Mouse (Mus musculus) CH12.LX (cell line): Measurements from ENCODE around the gene Rbm33. TPM values are rescaled to one million over a fixed set of nuclear protein-coding genes. Genes with fewer than 3 reads are reported as not detected.

Experiments used
- DNase-seq: peaks from one replicate; pipeline ENCODE4 v3.0.0-alpha.2; 2013; ENCODE audit errors: extremely low read depth
- H3K27ac ChIP-seq: 2 replicates; pipeline ENCODE4 v1.5.1; 2012; ENCODE audit warnings: low read depth, mild to moderate bottlenecking, control low read depth, moderate library complexity; ENCODE audit not compliant: insufficient read depth
- H3K27me3 ChIP-seq: replicated peaks from 2 replicates; pipeline ENCODE3; 2012; ENCODE audit warnings: inconsistent platforms
- H3K36me3 ChIP-seq, 2 experiments: replicated peaks in 1 of 2; 2 replicates each; pipeline versions ENCODE3 to v1.6.1; 2012; ENCODE audit warnings: inconsistent platforms in 1 of 2, low read length in 1 of 2, mild to moderate bottlenecking in 1 of 2, mixed read lengths in 1 of 2, moderate library complexity in 1 of 2; ENCODE audit not compliant: control insufficient read depth in 1 of 2, insufficient read depth in 1 of 2
- H3K4me1 ChIP-seq, 2 experiments: 2 replicates each; pipeline ENCODE4 v1.6.1; 2012; ENCODE audit warnings: inconsistent platforms in 1 of 2, moderate library complexity in 1 of 2; ENCODE audit not compliant: insufficient read depth in 2 of 2, control insufficient read depth in 1 of 2
- H3K4me2 ChIP-seq: 2 replicates; pipeline ENCODE4 v1.6.1; 2012; ENCODE audit warnings: low read depth, mild to moderate bottlenecking, control low read depth; ENCODE audit not compliant: poor library complexity, insufficient read depth, severe bottlenecking
- H3K4me3 ChIP-seq, 3 experiments: fragments of 150-350 bp in 1 of 3; sonication (generic) in 1 of 3; replicated peaks in 1 of 3; 2 replicates each; pipeline versions ENCODE3 to v1.5.1; 2011 to 2012; ENCODE audit warnings: low read depth in 2 of 3, low read length in 2 of 3, mild to moderate bottlenecking in 2 of 3, moderate library complexity in 2 of 3, control low read depth in 1 of 3, improper control_type of control experiment in 1 of 3, inconsistent platforms in 1 of 3, mixed read lengths in 1 of 3; ENCODE audit not compliant: poor library complexity in 1 of 3
- H3K79me2 ChIP-seq: replicated peaks from 2 replicates; pipeline ENCODE4 v1.6.1; 2012; ENCODE audit warnings: mild to moderate bottlenecking, moderate library complexity; ENCODE audit not compliant: control insufficient read depth, poor library complexity, insufficient read depth, severe bottlenecking; ENCODE audit errors: extremely low read depth
- H3K9ac ChIP-seq: 2 replicates; pipeline ENCODE4 v1.6.1; 2012; ENCODE audit warnings: low read depth, mild to moderate bottlenecking, control low read depth, moderate library complexity; ENCODE audit not compliant: insufficient read depth
- H3K9me3 ChIP-seq: replicated peaks from 2 replicates; pipeline ENCODE3; 2012; ENCODE audit warnings: low read length, inconsistent platforms, mixed read lengths
- CHD1 ChIP-seq: IDR thresholded peaks from 2 replicates; pipeline ENCODE4 v1.6.1; 2012; ENCODE audit warnings: low read depth, low read length, improper control_type of control experiment, inconsistent platforms
- CTCF ChIP-seq, 2 experiments: IDR thresholded peaks in 1 of 2; conservative IDR thresholded peaks in 1 of 2; 2 replicates each; pipeline ENCODE4 v1.5.1; 2011 to 2012; ENCODE audit warnings: low read depth in 2 of 2, low read length in 2 of 2, improper control_type of control experiment in 1 of 2, inconsistent platforms in 1 of 2, mild to moderate bottlenecking in 1 of 2, moderate library complexity in 1 of 2
- E2F4 ChIP-seq: IDR thresholded peaks from 2 replicates; pipeline ENCODE4 v1.6.1; 2011; ENCODE audit warnings: low read depth, low read length, improper control_type of control experiment; ENCODE audit not compliant: insufficient replicate concordance
- ELF1 ChIP-seq: IDR thresholded peaks from 2 replicates; pipeline ENCODE4 v1.6.1; 2014; ENCODE audit warnings: low read depth, mild to moderate bottlenecking, inconsistent platforms, low read length, improper control_type of control experiment
- EP300 ChIP-seq: IDR thresholded peaks from 2 replicates; pipeline ENCODE4 v1.6.1; 2011; ENCODE audit warnings: low read length, improper control_type of control experiment
- ETS1 ChIP-seq: conservative IDR thresholded peaks from 2 replicates; pipeline ENCODE4 v1.6.1; 2012; ENCODE audit warnings: low read depth, mild to moderate bottlenecking, inconsistent platforms, low read length, improper control_type of control experiment, moderate library complexity
- GABPA ChIP-seq: IDR thresholded peaks from 2 replicates; pipeline ENCODE4 v1.6.1; 2012; ENCODE audit warnings: low read depth, low read length, improper control_type of control experiment, inconsistent platforms; ENCODE audit not compliant: insufficient replicate concordance
- HCFC1 ChIP-seq: IDR thresholded peaks from 2 replicates; pipeline ENCODE4 v1.6.1; 2012; ENCODE audit warnings: low read depth, mild to moderate bottlenecking, inconsistent platforms, low read length, improper control_type of control experiment
- MAX ChIP-seq: IDR thresholded peaks from 2 replicates; pipeline ENCODE4 v1.6.1; 2011; ENCODE audit warnings: low read length, improper control_type of control experiment
- MAZ ChIP-seq: IDR thresholded peaks from 2 replicates; pipeline ENCODE4 v1.6.1; 2012; ENCODE audit warnings: low read depth, mild to moderate bottlenecking, inconsistent platforms, low read length, improper control_type of control experiment, moderate library complexity
- MXI1 ChIP-seq: IDR thresholded peaks from 2 replicates; pipeline ENCODE4 v1.6.1; 2011; ENCODE audit warnings: mild to moderate bottlenecking, low read depth, low read length, improper control_type of control experiment
- MYC ChIP-seq: IDR thresholded peaks from 2 replicates; pipeline ENCODE4 v1.6.1; 2011; ENCODE audit warnings: low read depth, mild to moderate bottlenecking, improper control_type of control experiment, low read length
- NRF1 ChIP-seq: IDR thresholded peaks from 2 replicates; pipeline ENCODE4 v1.6.1; 2014; ENCODE audit warnings: low read depth, mild to moderate bottlenecking, inconsistent platforms, low read length, improper control_type of control experiment, moderate library complexity
- POLR2AphosphoS2 ChIP-seq: IDR thresholded peaks from 2 replicates; pipeline ENCODE4 v1.6.1; 2011; ENCODE audit warnings: low read depth, low read length, improper control_type of control experiment
- RAD21 ChIP-seq: IDR thresholded peaks from 2 replicates; pipeline ENCODE4 v1.6.1; 2011; ENCODE audit warnings: low read depth, mild to moderate bottlenecking, low read length, improper control_type of control experiment, moderate library complexity
- RCOR1 ChIP-seq: conservative IDR thresholded peaks from 2 replicates; pipeline ENCODE4 v1.6.1; 2012; ENCODE audit warnings: low read depth, mild to moderate bottlenecking, inconsistent platforms, low read length, improper control_type of control experiment
- SIN3A ChIP-seq: IDR thresholded peaks from 2 replicates; pipeline ENCODE4 v1.6.1; 2012; ENCODE audit warnings: low read length, improper control_type of control experiment, inconsistent platforms
- SMC3 ChIP-seq: IDR thresholded peaks from 2 replicates; pipeline ENCODE4 v1.6.1; 2011; ENCODE audit warnings: low read depth, low read length, improper control_type of control experiment
- TBP ChIP-seq: conservative IDR thresholded peaks from 2 replicates; pipeline ENCODE4 v1.6.1; 2011; ENCODE audit warnings: low read depth, low read length, improper control_type of control experiment
- UBTF ChIP-seq: IDR thresholded peaks from 2 replicates; pipeline ENCODE4 v1.6.1; 2012; ENCODE audit warnings: low read depth, mild to moderate bottlenecking, inconsistent platforms, low read length, improper control_type of control experiment, moderate library complexity
- ZC3H11A ChIP-seq: IDR thresholded peaks from 2 replicates; pipeline ENCODE4 v1.6.1; 2012; ENCODE audit warnings: low read depth, mild to moderate bottlenecking, inconsistent platforms, low read length, improper control_type of control experiment
- ZKSCAN1 ChIP-seq: IDR thresholded peaks from 2 replicates; pipeline ENCODE4 v1.6.1; 2012; ENCODE audit warnings: low read depth, inconsistent platforms, low read length, improper control_type of control experiment, borderline replicate concordance
- ZNF384 ChIP-seq: IDR thresholded peaks from 2 replicates; pipeline ENCODE4 v1.6.1; 2012; ENCODE audit warnings: low read depth, low read length, improper control_type of control experiment, inconsistent platforms
- dilution Hi-C: fragments of 300-500 bp; cut with MboI; formaldehyde crosslinking; loops from 2 replicates; pipeline ENCODE4 v1.14.3; 2020; ENCODE audit warnings: low sequenced_read_pairs; ENCODE audit not compliant: extremely low pct_unique_long_range_greater_than_20kb, extremely low pct_ligation_motif_present
- in situ Hi-C: fragments of 300-500 bp; cut with MboI; formaldehyde crosslinking; loops from 3 replicates; pipeline ENCODE4 v1.14.3; 2019; ENCODE audit warnings: low sequenced_read_pairs, low pct_ligation_motif_present, low pct_unique_long_range_greater_than_20kb, mixed read lengths
- polyA plus RNA-seq: library from polyadenylated mRNA; unstranded; fragments of >175 nt; gene quantifications from 2 replicates; pipeline ENCODE4 v1.2.1, GENCODE M21; 2012; ENCODE audit warnings: low read depth; ENCODE audit not compliant: insufficient read length
- total RNA-seq, 2 experiments: library from RNA; depleted of rRNA; stranded (reverse); fragments of 300-350 nt in 1 of 2; fragments of >200 nt in 1 of 2; gene quantifications; 2 replicates each; pipeline ENCODE4 v1.2.3; 2012 to 2014

The Rbm33 gene
- total and polyA plus RNA-seq, 3 experiments = 7.4 to 50.3 (median 15.1) TPM

GRCm38 (mm10) chr5:28402756-28403155 is 85.8 kb downstream of the Rbm33 start:
- in situ Hi-C loops (no loop called here), dilution Hi-C loops (no loop called here)
- Histone ChIP-seq H3K9me3 (no peaks in the 10 kb centered on the region), H3K9ac (no peak overlapping the region), H3K79me2 (peaks cover 40% of the 10 kb centered on the region), H3K4me3 (no peak overlapping the region), H3K27ac (no peak overlapping the region; the same call in 1 of the 2 replicates), H3K27me3 (no peaks in the 10 kb centered on the region), H3K4me1 (peaks cover 0 to 13% of the 10 kb centered on the region in 2 experiments; a peak in 1 of 4 replicates), H3K36me3 (peaks cover 24 to 84% of the 10 kb centered on the region in 2 experiments), H3K4me2 (no peak overlapping the region)
- TF ChIP-seq HCFC1 (no peak), RAD21 (no peak), MAX (no peak), CHD1 (no peak)
- no peak for DNase-seq

GRCm38 (mm10) chr5:28406662-28407061 is 89.7 kb downstream of the Rbm33 start:
- Histone ChIP-seq H3K9ac (no peak overlapping the region), H3K4me2 (no peak overlapping the region), H3K4me1 (peaks cover 0 to 9% of the 10 kb centered on the region in 2 experiments; a peak in 1 of 4 replicates), H3K79me2 (peaks cover 30% of the 10 kb centered on the region)
- no peak for DNase-seq
- TF ChIP-seq NRF1 (no peak), GABPA (no peak), MYC (no peak), POLR2AphosphoS2 (no peak), MAX (no peak), TBP (no peak), EP300 (no peak), ELF1 (no peak), RCOR1 (no peak), ETS1 (no peak)
- TF ChIP-seq, all 38 proteins: peak for 0
- Histone ChIP-seq H3K27me3 (no peaks in the 10 kb centered on the region), H3K27ac (no peak overlapping the region), H3K4me3 (no peak overlapping the region), H3K36me3 (peaks cover 39 to 85% of the 10 kb centered on the region in 2 experiments), H3K9me3 (no peaks in the 10 kb centered on the region)
- in situ Hi-C loops = no loop called here
- dilution Hi-C loops = no loop called here

- dilution Hi-C loops = no loop called here
- H3K4me2 ChIP-seq = no peak overlapping the region
- H3K9me3 ChIP-seq = no peaks in the 10 kb centered on the region
- peaks cover 3% of the 10 kb centered on the region for H3K79me2 ChIP-seq
- no peak overlapping the region for H3K9ac ChIP-seq
- DNase-seq = no peak
- H3K4me1 ChIP-seq = no peaks in the 10 kb centered on the region
- H3K4me3 ChIP-seq = no peak overlapping the region
- peaks cover 80 to 98% of the 10 kb centered on the region in 2 experiments for H3K36me3 ChIP-seq
- no peak overlapping the region for H3K27ac ChIP-seq
- in situ Hi-C loops = no loop called here
- TF ChIP-seq MYC (no peak), GABPA (no peak), SIN3A (no peak), SMC3 (no peak), CTCF (conservative IDR thresholded peaks at IDR 0.05 in 1 of 2, IDR thresholded peaks at IDR 0.05 in 1 of 2; ENCODE audit: low read depth in 2 of 2, low read length in 2 of 2) (no peak), MAX (no peak), E2F4 (no peak), ZNF384 (no peak), ZKSCAN1 (no peak), ZC3H11A (no peak), UBTF (no peak), MAZ (no peak), MXI1 (no peak)
- H3K27me3 ChIP-seq = no peaks in the 10 kb centered on the region
Measured at GRCm38 (mm10) chr5:28412006-28412685, 95.2 kb downstream of the Rbm33 start.
